Mouse (Mus musculus): ENCODE results near the gene Map3k9.

DNA sequence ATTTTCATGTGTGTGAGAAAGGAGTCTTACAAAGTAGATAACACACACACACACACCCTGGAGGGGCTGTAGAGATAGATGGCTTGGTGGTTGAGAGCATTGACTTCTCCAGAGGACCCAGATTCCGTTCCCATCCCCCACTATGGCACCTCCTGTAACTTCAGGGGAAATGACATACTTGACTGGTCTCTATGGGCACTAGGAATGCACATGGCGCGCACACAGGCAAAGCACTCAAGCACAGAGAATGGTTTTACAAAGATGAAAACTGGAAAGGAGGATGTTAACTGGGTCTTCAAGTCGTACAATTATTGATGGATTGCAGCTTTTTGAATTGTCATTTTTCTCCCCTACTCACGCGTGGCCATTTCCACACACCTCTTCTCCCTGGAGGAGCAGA lies 1.6 kb upstream of the Map3k9 start:
- no peak for TF ChIP-seq POLR2A (IDR thresholded peaks at IDR 0.05; ENCODE audit: insufficient read depth, low read length)
- TF ChIP-seq CTCF (IDR thresholded peaks at IDR 0.05; ENCODE audit: low read depth, low read length): no peak
- no peak for TF ChIP-seq EP300 (IDR thresholded peaks at IDR 0.05; ENCODE audit: insufficient read depth, low read depth, low read length)

Measured in ES-Bruce4 (cell line).